Mouse (Mus musculus) hindbrain, embryonic 14.5 days (tissue): ENCODE results near the gene Gm8909. TPM values are rescaled to one million over a fixed set of nuclear protein-coding genes. Genes with fewer than 3 reads are reported as not detected.
"Not testable (repeated sequence)": the region's sequence is repeated elsewhere in the genome, so short reads cannot be mapped to it uniquely, and the experiment has no call there.

Source experiments
- ATAC-seq: fragments of 200-750 bp; cut with Nextera tagmentation; 2 replicates; pipeline ENCODE4 v1.8.0; 2017; ENCODE audit warnings: moderate number of reproducible peaks, mild to moderate bottlenecking, moderate TSS enrichment, moderate library complexity; ENCODE audit not compliant: low FRiP score
- DNase-seq: peaks from one replicate; pipeline ENCODE4 v3.0.0-alpha.2; 2015; ENCODE audit warnings: low spot score
- H3K27ac ChIP-seq: fragments of 300-500 bp; sonication (generic); 2 replicates; pipeline ENCODE4 v1.5.1; 2014; ENCODE audit warnings: mild to moderate bottlenecking, moderate library complexity
- H3K27me3 ChIP-seq: fragments of 300-500 bp; sonication (generic); 2 replicates; pipeline ENCODE4 v1.6.1; 2014; ENCODE audit warnings: mild to moderate bottlenecking, low read length, mixed read lengths; ENCODE audit not compliant: control insufficient read depth, insufficient read depth
- H3K36me3 ChIP-seq: fragments of 300-500 bp; sonication (generic); replicated peaks from 2 replicates; pipeline ENCODE4 v1.6.1; 2014; ENCODE audit not compliant: control insufficient read depth, insufficient read depth
- H3K4me1 ChIP-seq: fragments of 300-500 bp; sonication (generic); replicated peaks from 2 replicates; pipeline ENCODE4 v1.6.1; 2014; ENCODE audit warnings: antibody characterized with exemption, low read length, mixed read lengths; ENCODE audit not compliant: control insufficient read depth, insufficient read depth
- H3K4me2 ChIP-seq: fragments of 300-500 bp; sonication (generic); replicated peaks from 2 replicates; pipeline ENCODE4 v1.6.1; 2014; ENCODE audit warnings: mild to moderate bottlenecking, moderate library complexity
- H3K4me3 ChIP-seq: fragments of 300-500 bp; sonication (generic); replicated peaks from 2 replicates; pipeline ENCODE4 v1.5.1; 2014; ENCODE audit warnings: mild to moderate bottlenecking, low read length
- H3K9ac ChIP-seq: fragments of 300-500 bp; sonication (generic); 2 replicates; pipeline ENCODE4 v1.6.1; 2014
- H3K9me3 ChIP-seq: fragments of 300-500 bp; sonication (generic); 2 replicates; pipeline ENCODE4 v1.6.1; 2016; ENCODE audit warnings: low read length; ENCODE audit not compliant: control insufficient read depth
- WGBS: fragments of 180-500 bp; shearing (Covaris S2); extraction: QIAGEN DNeasy Blood & Tissue Kit; methylation state at CpG from one replicate; pipeline ENCODE4 v1.1.7; 2014; 5-methylcytosine and 5-hydroxymethylcytosine counted together
- polyA plus RNA-seq: library from polyadenylated mRNA; unstranded; fragments of >200 nt; fragmentation: Nextera tagmentation; extraction: Ambion mirVana; gene quantifications from 2 replicates; pipeline ENCODE4 v1.2.1, GENCODE M21; 2014

Gene Gm8909
- polyA plus RNA-seq, 1 experiment from 2014 or later = not detected

GRCm38 (mm10) chr17:36128968-36129817 lies 39.1 kb downstream of the Gm8909 start, which contains the start of gene Gm7030:
Gm7030 (minus strand) TSS chr17:36129425.
- not testable (repeated sequence) for H3K4me3 ChIP-seq, H3K4me1 ChIP-seq, H3K9ac ChIP-seq, H3K36me3 ChIP-seq, H3K27me3 ChIP-seq, H3K9me3 ChIP-seq, H3K4me2 ChIP-seq, DNase-seq, ATAC-seq, H3K27ac ChIP-seq
- 27% methylated on average over 23 of the region's 28 CpGs for WGBS

- H3K4me1 ChIP-seq, H3K36me3 ChIP-seq, H3K4me2 ChIP-seq, H3K4me3 ChIP-seq, H3K27me3 ChIP-seq, ATAC-seq, H3K27ac ChIP-seq, H3K9me3 ChIP-seq, H3K9ac ChIP-seq, DNase-seq: not testable (repeated sequence)
- 69% methylated on average over 10 of the region's 13 CpGs for WGBS
These were observed 39.8 kb downstream of the Gm8909 start for GRCm38 (mm10) chr17:36128525-36128924.

GRCm38 (mm10) chr17:36124111-36124510 lies 44.2 kb downstream of the Gm8909 start:
- H3K4me2 ChIP-seq, H3K36me3 ChIP-seq, DNase-seq, H3K4me3 ChIP-seq, ATAC-seq, H3K27ac ChIP-seq, H3K9ac ChIP-seq, H3K9me3 ChIP-seq, H3K4me1 ChIP-seq: not testable (repeated sequence)
- peaks cover 22% of the 10 kb centered on the region for H3K27me3 ChIP-seq
- 79% methylated on average over 3 of the region's 3 CpGs for WGBS

GRCm38 (mm10) chr17:36121352-36122020 lies 46.9 kb downstream of the Gm8909 start, which contains the start of gene Gm19684:
Gm19684 (plus strand) TSS chr17:36121678.
- peak; percentile 53 for DNase-seq
- H3K27me3 ChIP-seq = peaks cover 22% of the 10 kb centered on the region
- not testable (repeated sequence) for H3K9me3 ChIP-seq, H3K36me3 ChIP-seq, ATAC-seq, H3K4me1 ChIP-seq, H3K9ac ChIP-seq, H3K4me3 ChIP-seq, H3K27ac ChIP-seq
- WGBS = 16% methylated on average over 8 of the region's 8 CpGs
- H3K4me2 ChIP-seq = peak within 1 kb of the TSS; percentile 35

GRCm38 (mm10) chr17:36120839-36121238 lies 47.5 kb downstream of the Gm8909 start:
- not testable (repeated sequence) for DNase-seq, H3K27ac ChIP-seq, H3K9me3 ChIP-seq, H3K4me3 ChIP-seq, H3K36me3 ChIP-seq, H3K4me1 ChIP-seq, H3K9ac ChIP-seq
- H3K27me3 ChIP-seq = peaks cover 22% of the 10 kb centered on the region
- 24% methylated on average over 18 of the region's 18 CpGs for WGBS
- ATAC-seq = 0 out of 2 replicates have a peak, but pooled peaks have one; percentile 31
- peak overlapping the region; percentile 35; the same call in 1 of the 2 replicates for H3K4me2 ChIP-seq

GRCm38 (mm10) chr17:36116545-36116944 lies 51.8 kb downstream of the Gm8909 start:
- H3K4me3 ChIP-seq, H3K36me3 ChIP-seq, ATAC-seq, H3K9me3 ChIP-seq, H3K4me1 ChIP-seq, H3K9ac ChIP-seq, H3K27ac ChIP-seq, H3K4me2 ChIP-seq, DNase-seq: not testable (repeated sequence)
- H3K27me3 ChIP-seq = peaks cover 18% of the 10 kb centered on the region
- WGBS = 19% methylated on average over 3 of the region's 3 CpGs

Other genes starting within 250 kb of the Gm8909 start
- 65.5 and 74.9 TPM in 2 replicates for gene Abcf1, start 198.8 kb downstream of the Gm8909 start, polyA plus RNA-seq
- gene Gnl1, start 188.7 kb downstream of the Gm8909 start, polyA plus RNA-seq = 46.8 and 52.2 TPM in 2 replicates
- gene Prr3, start 188.3 kb downstream of the Gm8909 start, polyA plus RNA-seq = 70.4 and 83.1 TPM in 2 replicates
- gene H2-T24, start 148.0 kb downstream of the Gm8909 start, polyA plus RNA-seq = 9.1 and 11.7 TPM in 2 replicates
- 3.0 and 4.1 TPM in 2 replicates for gene H2-T23, start 135.7 kb downstream of the Gm8909 start, polyA plus RNA-seq
- 7.2 and 8.0 TPM in 2 replicates for gene H2-T22, start 125.8 kb downstream of the Gm8909 start, polyA plus RNA-seq
- gene Gm6034, start 125.6 kb downstream of the Gm8909 start, polyA plus RNA-seq = not detected in 2 replicates
- 0.25 TPM in 1 of 2 replicates, not detected in the other for gene Gm11127, start 110.2 kb downstream of the Gm8909 start, polyA plus RNA-seq
- not detected in 2 replicates for gene Gm19684, start 46.9 kb downstream of the Gm8909 start, polyA plus RNA-seq
- gene Gm7030, start 39.1 kb downstream of the Gm8909 start, polyA plus RNA-seq = not detected in 2 replicates
- gene H2-T3, start 21.8 kb upstream of the Gm8909 start, polyA plus RNA-seq = not detected in 2 replicates
- 132 and 151 TPM in 2 replicates for gene Rpp21, start 89.5 kb upstream of the Gm8909 start, polyA plus RNA-seq
- gene Trim39, start 103.7 kb upstream of the Gm8909 start, polyA plus RNA-seq = 19.7 and 19.8 TPM in 2 replicates
- gene H2-M10.2, start 118.0 kb upstream of the Gm8909 start, polyA plus RNA-seq = 0.18 and 0.23 TPM in 2 replicates
- gene H2-M10.1, start 157.6 kb upstream of the Gm8909 start, polyA plus RNA-seq = not detected in 2 replicates
- not detected in 2 replicates for gene H2-M10.3, start 199.9 kb upstream of the Gm8909 start, polyA plus RNA-seq